Mouse (Mus musculus) gastrocnemius, postnatal 10 days (tissue): ENCODE measurements at regions not wholly inside any gene's neighbourhood (a gene's known extent, or its start where the extent isn't known, plus 50 kb on each side); places are given as distances from the start of the nearest gene placed in this dataset.
A peak's percentile ranks its signal among the peaks of the same experiment; 100 is the strongest.

Experiments used
- DNase-seq: peaks from one replicate; pipeline ENCODE4 v3.0.0; 2021; ENCODE audit warnings: mixed read lengths

- no peak for DNase-seq
Measured at GRCm38 (mm10) chr15:56820256-56820976, 657.0 kb downstream of the Slc22a22 start.

- DNase-seq = no peak
Measured at GRCm38 (mm10) chr15:56818158-56818690, 659.2 kb downstream of the Slc22a22 start.

GRCm38 (mm10) chr15:56817204-56818157, 659.9 kb downstream of the Slc22a22 start:
- DNase-seq = no peak

GRCm38 (mm10) chr15:56813876-56814275, 663.5 kb downstream of the Slc22a22 start:
- no peak for DNase-seq

GRCm38 (mm10) chr15:56810151-56810550, 667.3 kb downstream of the Slc22a22 start:
- no peak for DNase-seq

GRCm38 (mm10) chr15:56807611-56808010, 669.8 kb downstream of the Slc22a22 start:
- peak; percentile 8 for DNase-seq

- DNase-seq = no peak
Measured at GRCm38 (mm10) chr15:56801933-56802332, 675.5 kb downstream of the Slc22a22 start.

GRCm38 (mm10) chr15:56775431-56775830, 702.0 kb downstream of the Slc22a22 start:
- DNase-seq = no peak

- no peak for DNase-seq
Measured at GRCm38 (mm10) chr15:56774648-56775393, 702.6 kb downstream of the Slc22a22 start.

- no peak for DNase-seq
Measured at GRCm38 (mm10) chr15:56766356-56766755, 711.1 kb downstream of the Slc22a22 start.

GRCm38 (mm10) chr15:56764957-56765482, 712.4 kb downstream of the Slc22a22 start:
- DNase-seq = peak; percentile 15

GRCm38 (mm10) chr15:56764019-56764418, 713.4 kb downstream of the Slc22a22 start:
- no peak for DNase-seq

- no peak for DNase-seq
Measured at GRCm38 (mm10) chr15:56746698-56747097, 730.7 kb downstream of the Slc22a22 start.

- no peak for DNase-seq
Measured at GRCm38 (mm10) chr15:56744915-56745314, 732.5 kb downstream of the Slc22a22 start.
